Mouse (Mus musculus): ENCODE data around the gene Vegfb. TPM values are rescaled to one million over a fixed set of nuclear protein-coding genes. Genes with fewer than 3 reads are reported as not detected.

Gene Vegfb
- polyA plus RNA-seq, 2 experiments from 2014 or later = 3.3 to 4.4 TPM

- no peak for ATAC-seq
These were observed 46.8 kb downstream of the Vegfb start for GRCm38 (mm10) chr19:6940396-6941351.

DNA sequence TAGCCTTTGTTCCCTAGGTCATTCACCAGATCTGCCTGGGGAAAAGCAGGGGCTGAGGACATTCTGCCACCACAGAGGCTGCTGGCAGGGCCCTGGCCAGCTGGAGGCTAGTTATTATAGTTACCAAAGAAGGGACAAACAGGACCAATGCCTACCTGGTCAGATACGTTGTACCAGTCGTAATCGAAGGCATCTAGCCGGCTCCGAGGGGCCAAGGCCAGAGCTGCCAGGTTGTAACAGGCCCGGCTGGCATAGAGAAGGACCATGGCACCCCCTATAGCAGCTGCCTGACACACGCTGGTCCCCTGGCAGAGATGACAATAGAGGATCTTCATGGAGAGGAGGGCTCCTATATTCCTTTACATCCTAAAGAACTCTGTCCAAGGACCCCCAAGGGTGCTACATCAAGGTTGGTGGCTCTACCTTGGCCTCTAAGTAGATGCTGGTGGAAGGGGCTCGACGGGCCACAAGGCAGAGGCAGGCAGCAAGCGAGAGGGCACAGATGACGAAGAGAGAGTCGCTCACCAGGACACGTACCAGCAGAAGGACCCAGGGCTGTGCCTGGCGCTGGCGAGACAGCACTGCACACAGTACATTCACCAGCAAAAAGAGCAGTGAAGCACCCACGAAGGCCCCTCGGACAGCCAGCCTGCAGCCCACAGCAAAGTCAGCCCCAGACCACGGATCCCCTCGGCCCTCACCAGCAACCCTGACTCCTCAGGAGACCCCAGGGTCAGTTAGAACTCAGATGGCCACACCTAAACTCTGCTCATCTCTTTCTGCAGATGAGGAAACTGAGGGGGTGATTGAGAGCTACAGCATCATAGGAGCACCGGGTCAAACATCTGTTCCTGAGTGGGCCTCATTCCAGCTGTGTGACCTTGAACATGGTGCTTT is 48.1 kb downstream of the Vegfb start:
- no peak for ATAC-seq

- no peak for ATAC-seq
These were observed 49.6 kb downstream of the Vegfb start for GRCm38 (mm10) chr19:6937541-6938465.

GRCm38 (mm10) chr19:6936299-6936698 is 51.2 kb downstream of the Vegfb start:
- no peak for ATAC-seq

DNA sequence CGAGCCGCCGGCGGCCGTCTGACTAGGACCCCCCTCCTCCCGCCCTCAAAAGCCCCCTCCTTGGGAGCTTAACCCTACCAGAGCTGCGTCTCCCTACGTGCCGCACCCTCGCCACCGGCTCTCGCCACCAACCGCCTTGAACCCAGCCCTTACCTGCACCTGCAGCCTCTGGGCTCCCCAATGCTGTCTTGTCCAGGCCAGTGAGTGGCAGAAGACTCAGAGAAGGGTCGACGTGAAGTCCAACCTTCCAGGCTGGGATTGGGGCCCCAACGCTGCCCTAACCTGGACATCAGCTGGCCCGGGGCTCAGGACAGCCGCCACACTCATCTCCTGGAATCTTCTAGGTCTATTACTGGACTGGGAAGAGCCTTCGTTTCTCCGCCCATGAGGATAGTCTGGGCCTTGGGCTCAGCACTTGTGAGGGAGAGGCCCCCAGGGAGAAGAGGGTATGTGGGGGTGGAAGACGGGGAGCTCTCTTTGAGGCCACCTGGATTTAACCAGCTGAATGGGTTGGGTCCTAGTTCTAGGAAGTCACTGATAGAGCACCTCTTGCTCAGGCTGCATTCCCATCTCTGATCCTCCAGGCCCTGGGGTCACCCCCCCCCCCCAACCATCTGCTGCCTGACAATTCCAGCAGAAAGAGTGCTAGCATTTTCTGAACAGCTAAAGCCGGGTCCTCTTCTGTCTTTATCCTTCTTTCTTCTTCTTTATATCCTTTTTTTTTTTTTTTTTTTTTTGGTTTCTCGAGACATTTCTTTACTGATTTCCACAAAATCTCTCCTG is 53.1 kb downstream of the Vegfb start, which contains the start of gene Kcnk4:
TSS of gene Kcnk4 (minus strand) at position 321 of the 783 bp plus-strand sequence.
- no peak for ATAC-seq

DNA sequence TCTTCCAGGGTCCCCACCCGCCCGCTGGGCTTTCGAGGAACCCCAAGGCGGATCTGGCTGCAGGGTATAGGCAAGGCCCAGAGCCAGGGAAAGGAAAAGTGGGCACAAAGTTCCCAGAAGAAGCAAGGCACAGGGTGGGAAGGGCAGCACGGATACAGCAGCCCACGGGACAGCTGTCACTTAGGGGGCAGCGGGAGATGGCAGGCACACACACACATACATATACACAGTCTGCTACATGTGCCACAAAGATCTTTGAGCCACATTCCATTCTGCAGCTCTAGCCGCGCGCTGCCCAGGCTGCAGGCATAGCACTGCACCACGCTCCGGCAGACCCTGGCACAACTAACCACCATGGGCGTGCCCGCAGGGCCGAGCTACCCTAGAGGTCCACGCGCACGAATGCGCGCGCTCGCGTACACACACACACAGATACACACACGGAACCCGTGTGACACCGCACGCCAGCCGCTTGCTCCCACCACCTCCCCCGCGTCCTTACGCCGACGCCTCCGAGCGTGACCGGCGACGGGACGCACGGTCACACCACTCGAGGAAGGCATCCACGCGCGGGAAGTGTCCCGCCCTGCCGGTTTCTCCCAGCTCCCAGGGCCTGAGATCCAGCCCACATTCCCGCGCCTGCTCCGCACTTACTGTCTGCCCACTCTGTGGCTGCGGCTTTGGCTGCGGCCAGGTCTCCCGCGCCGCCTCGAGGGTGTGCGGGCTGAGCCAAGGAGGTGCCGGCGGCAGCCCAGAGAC is 53.8 kb downstream of the Vegfb start:
- ATAC-seq = no peak

- no peak for ATAC-seq
These were observed 54.4 kb downstream of the Vegfb start for GRCm38 (mm10) chr19:6933102-6933435.

Other genes with a start within 250 kb of the Vegfb start
- gene Rps6ka4, start 147.0 kb downstream of the Vegfb start, polyA plus RNA-seq (2017; shearing (Covaris generic)) = 1 to 10 TPM; 6.4 to 8.3 TPM
- 1 to 10 TPM; 3.1 to 5.2 TPM for gene Ccdc88b, start 129.4 kb downstream of the Vegfb start, polyA plus RNA-seq (2017; shearing (Covaris generic))
- gene Trmt112, start 78.0 kb downstream of the Vegfb start, polyA plus RNA-seq (2017; shearing (Covaris generic)) = 100 to 1,000 TPM; 214 to 232 TPM
- 100 to 1,000 TPM; 224 to 246 TPM for gene Prdx5, start 77.5 kb downstream of the Vegfb start, polyA plus RNA-seq (2017; shearing (Covaris generic))
- gene Esrra, start 65.8 kb downstream of the Vegfb start, polyA plus RNA-seq (2017; shearing (Covaris generic)) = 1 to 10 TPM; 2.2 to 5.7 TPM
- gene Catsperz, start 62.3 kb downstream of the Vegfb start, polyA plus RNA-seq (2017; shearing (Covaris generic)) = not detected
- not detected for gene Kcnk4, start 53.1 kb downstream of the Vegfb start, polyA plus RNA-seq (2017; shearing (Covaris generic))
- gene Bad, start 45.8 kb downstream of the Vegfb start, polyA plus RNA-seq (2017; shearing (Covaris generic)) = 10 to 100 TPM; 36.8 to 49.6 TPM
- 10 to 100 TPM in 1 of 2 experiments, 1 to 10 TPM in 1; 8.4 to 11.4 TPM for gene Gpr137, start 45.2 kb downstream of the Vegfb start, polyA plus RNA-seq (2017; shearing (Covaris generic))
- gene Ppp1r14b, start 12.7 kb downstream of the Vegfb start, polyA plus RNA-seq (2017; shearing (Covaris generic)) = 10 to 100 TPM in 1 of 2 experiments, 1 to 10 TPM in 1; 9.3 to 23.8 TPM
- 1 to 10 TPM; 3.2 to 3.4 TPM for gene Plcb3, start 11.2 kb downstream of the Vegfb start, polyA plus RNA-seq (2017; shearing (Covaris generic))
- 10 to 100 TPM; 46.8 to 56.8 TPM for gene Fkbp2, start 7.2 kb downstream of the Vegfb start, polyA plus RNA-seq (2017; shearing (Covaris generic))
- 10 to 100 TPM; 59.8 to 74.9 TPM for gene Dnajc4, start 4.9 kb upstream of the Vegfb start, polyA plus RNA-seq (2017; shearing (Covaris generic))
- gene Nudt22, start 8.5 kb upstream of the Vegfb start, polyA plus RNA-seq (2017; shearing (Covaris generic)) = 10 to 100 TPM; 34.8 to 39.6 TPM
- 10 to 100 TPM in 1 of 2 experiments, 1 to 10 TPM in 1; 8.1 to 10.9 TPM for gene Trpt1, start 8.5 kb upstream of the Vegfb start, polyA plus RNA-seq (2017; shearing (Covaris generic))
- 100 to 1,000 TPM; 272 to 479 TPM for gene Fermt3, start 31.8 kb upstream of the Vegfb start, polyA plus RNA-seq (2017; shearing (Covaris generic))
- gene Stip1, start 52.3 kb upstream of the Vegfb start, polyA plus RNA-seq (2017; shearing (Covaris generic)) = 100 to 1,000 TPM; 117 to 119 TPM
- 1 to 10 TPM in 1 of 2 experiments, not detected in 1; 2.3 TPM for gene Macrod1, start 69.2 kb upstream of the Vegfb start, polyA plus RNA-seq (2017; shearing (Covaris generic))
- under 1 TPM in 1 of 2 experiments, not detected in 1; 0.22 TPM for gene Flrt1, start 118.1 kb upstream of the Vegfb start, polyA plus RNA-seq (2017; shearing (Covaris generic))
- 100 to 1,000 TPM; 157 to 198 TPM for gene Otub1, start 218.7 kb upstream of the Vegfb start, polyA plus RNA-seq (2017; shearing (Covaris generic))
- gene Cox8a, start 230.0 kb upstream of the Vegfb start, polyA plus RNA-seq (2017; shearing (Covaris generic)) = 100 to 1,000 TPM; 223 to 296 TPM

All from CD4-positive, CD25-positive, alpha-beta regulatory T cell, adult 4 months (primary cell).